Mouse (Mus musculus): Measurements from ENCODE around the gene Atl1.

DNA sequence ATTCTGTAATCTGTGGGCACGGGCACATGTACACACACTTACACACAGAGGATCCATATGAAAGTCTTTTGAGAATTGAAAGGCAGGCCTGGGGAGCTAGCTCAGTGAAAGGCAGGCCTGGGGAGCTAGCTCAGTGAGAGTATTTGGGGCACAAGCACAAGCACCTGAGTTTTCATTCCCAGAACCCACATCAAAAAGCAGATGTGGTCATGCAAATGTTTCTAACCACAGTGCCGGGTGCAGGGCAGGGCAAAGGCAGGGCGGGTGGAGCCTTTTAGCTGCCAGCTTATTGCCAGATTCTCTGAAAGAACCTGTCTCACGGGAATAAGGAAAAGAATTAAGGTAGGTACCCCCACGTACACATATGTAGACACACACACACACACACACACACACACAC, 28.9 kb upstream of the Atl1 start:
- TF ChIP-seq CTCF (IDR thresholded peaks at IDR 0.05; ENCODE audit: control insufficient read depth, insufficient read depth, insufficient replicate concordance, low read depth, low read length): no peak
- no peak for TF ChIP-seq POLR2A (IDR thresholded peaks at IDR 0.05; ENCODE audit: control insufficient read depth, low read depth, low read length)
